Mouse (Mus musculus) liver, embryonic 14.5 days (tissue): ENCODE measurements around the gene Hes1. TPM values are rescaled to one million over a fixed set of nuclear protein-coding genes. Genes with fewer than 3 reads are reported as not detected.
A peak's percentile ranks its signal among the peaks of the same experiment; 100 is the strongest.

Experiments used
- ATAC-seq: fragments of 200-750 bp; cut with Nextera tagmentation; 2 replicates; pipeline ENCODE4 v1.8.0; 2017; ENCODE audit warnings: moderate number of reproducible peaks, mild to moderate bottlenecking, moderate library complexity; ENCODE audit not compliant: insufficient read depth
- DNase-seq, 3 experiments: peaks; one replicate each; pipeline ENCODE4 v3.0.0-alpha.2; 2012 to 2013; ENCODE audit warnings: low read depth in 3 of 3, low spot score in 3 of 3
- H3K27ac ChIP-seq: fragments of 300-500 bp; sonication (generic); 2 replicates; pipeline ENCODE4 v1.5.1; 2014; ENCODE audit warnings: moderate library complexity, mild to moderate bottlenecking, control low read depth, inconsistent platforms
- H3K27me3 ChIP-seq: fragments of 300-500 bp; sonication (generic); 2 replicates; pipeline ENCODE4 v1.6.1; 2014; ENCODE audit warnings: mild to moderate bottlenecking, low read length, moderate library complexity; ENCODE audit not compliant: control insufficient read depth, insufficient read depth
- H3K36me3 ChIP-seq: fragments of 300-500 bp; sonication (generic); replicated peaks from 2 replicates; pipeline ENCODE4 v1.6.1; 2014; ENCODE audit warnings: low read depth; ENCODE audit not compliant: control insufficient read depth, insufficient read depth
- H3K4me1 ChIP-seq, 2 experiments: fragments of 200-500 bp in 1 of 2; fragments of 300-500 bp in 1 of 2; sonication (generic) in 1 of 2; replicated peaks; 2 replicates each; pipeline ENCODE4 v1.6.1; 2012 to 2014; ENCODE audit warnings: antibody characterized with exemption in 1 of 2, inconsistent platforms in 1 of 2, low read length in 1 of 2; ENCODE audit not compliant: control insufficient read depth in 2 of 2, insufficient read depth in 2 of 2
- H3K4me2 ChIP-seq: fragments of 300-500 bp; sonication (generic); 2 replicates; pipeline ENCODE4 v1.6.1; 2014; ENCODE audit warnings: low read depth, mild to moderate bottlenecking, control low read depth, moderate library complexity
- H3K4me3 ChIP-seq, 2 experiments: fragments of 200-500 bp in 1 of 2; fragments of 300-500 bp in 1 of 2; sonication (generic) in 1 of 2; 2 replicates each; pipeline ENCODE4 v1.5.1; 2012 to 2014; ENCODE audit warnings: low read depth in 2 of 2, low read length in 2 of 2, mild to moderate bottlenecking in 2 of 2, control low read depth in 1 of 2, inconsistent platforms in 1 of 2, moderate library complexity in 1 of 2; ENCODE audit not compliant: insufficient read depth in 1 of 2
- H3K9ac ChIP-seq: fragments of 300-500 bp; sonication (generic); replicated peaks from 2 replicates; pipeline ENCODE4 v1.6.1; 2014; ENCODE audit warnings: mild to moderate bottlenecking, control low read depth, moderate library complexity
- H3K9me3 ChIP-seq: fragments of 300-500 bp; sonication (generic); 2 replicates; pipeline ENCODE4 v1.6.1; 2016; ENCODE audit warnings: low read length, mixed read lengths; ENCODE audit not compliant: control insufficient read depth
- CTCF ChIP-seq: IDR thresholded peaks from 2 replicates; pipeline ENCODE4 v1.5.1; 2016; ENCODE audit warnings: antibody characterized with exemption, low read depth, control low read depth
- EP300 ChIP-seq: IDR thresholded peaks from 2 replicates; pipeline ENCODE4 v1.6.1; 2016; ENCODE audit warnings: antibody characterized with exemption, low read depth
- WGBS: fragments of 180-500 bp; shearing (Covaris S2); extraction: QIAGEN DNeasy Blood & Tissue Kit; methylation state at CpG from one replicate; pipeline ENCODE4 v1.1.7; 2014; ENCODE audit not compliant: insufficient replicate concordance; 5-methylcytosine and 5-hydroxymethylcytosine counted together
- polyA plus RNA-seq, 2 experiments: library from polyadenylated mRNA; depleted of rRNA in 1 of 2; stranded (reverse) in 1 of 2; unstranded in 1 of 2; fragments of >200 nt; fragmentation: Nextera tagmentation in 1 of 2; extraction: Ambion mirVana in 1 of 2; gene quantifications; 2 replicates each; pipeline versions ENCODE4 v1.2.1 to v1.2.3; 2012 to 2014

The Hes1 gene
- polyA plus RNA-seq, 2 experiments = 5.6 to 9.2 TPM

DNA sequence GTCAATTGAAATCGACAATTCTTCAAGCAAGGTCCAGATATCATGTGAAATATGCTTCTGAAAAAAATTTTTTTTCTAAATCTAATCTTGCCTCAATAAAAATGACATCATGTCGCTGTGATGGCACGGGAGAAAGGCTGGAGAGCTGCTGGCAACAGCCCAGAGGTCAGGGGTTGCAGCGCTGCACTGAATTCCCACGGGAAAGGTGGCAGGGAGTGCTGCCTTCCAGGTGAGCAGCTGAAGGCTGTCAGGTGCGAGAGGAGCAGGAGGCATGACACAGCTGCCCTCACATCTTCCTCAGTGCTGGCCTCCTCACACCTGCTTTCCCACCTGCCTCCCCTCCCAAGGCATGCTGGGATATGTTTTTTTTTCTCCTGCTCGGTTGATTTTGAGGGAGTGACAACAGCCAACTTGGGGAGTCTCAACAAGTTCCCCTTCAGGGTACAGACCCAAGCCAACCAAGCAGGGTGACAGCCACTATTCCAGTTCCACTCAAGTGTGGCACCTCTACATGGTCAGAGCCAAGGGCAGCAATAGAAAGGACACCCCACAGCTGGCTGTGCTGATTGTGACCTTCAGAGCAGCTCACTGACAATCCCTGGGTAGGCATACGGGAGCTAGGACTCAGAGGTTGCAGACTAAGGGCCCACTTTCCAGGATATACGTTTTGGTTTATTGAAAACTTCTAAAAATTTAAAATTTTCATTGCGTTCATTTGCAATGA lies 13.3 kb upstream of the Hes1 start:
- TF ChIP-seq EP300 (no peak), CTCF (no peak)
- no peak overlapping the region for H3K4me2 ChIP-seq
- ATAC-seq (no peak), DNase-seq (no peak)
- 48% methylated on average over 10 of the region's 10 CpGs for WGBS
- H3K9ac ChIP-seq = no peak overlapping the region
- H3K9me3 ChIP-seq = no peaks in the 10 kb centered on the region
- H3K4me3 ChIP-seq = no peak overlapping the region
- H3K4me1 ChIP-seq = peaks cover 0 to 34% of the 10 kb centered on the region in 2 experiments; a peak in 2 of 4 replicates
- H3K27me3 ChIP-seq = no peaks in the 10 kb centered on the region
- no peaks in the 10 kb centered on the region for H3K36me3 ChIP-seq
- no peak overlapping the region for H3K27ac ChIP-seq

DNA sequence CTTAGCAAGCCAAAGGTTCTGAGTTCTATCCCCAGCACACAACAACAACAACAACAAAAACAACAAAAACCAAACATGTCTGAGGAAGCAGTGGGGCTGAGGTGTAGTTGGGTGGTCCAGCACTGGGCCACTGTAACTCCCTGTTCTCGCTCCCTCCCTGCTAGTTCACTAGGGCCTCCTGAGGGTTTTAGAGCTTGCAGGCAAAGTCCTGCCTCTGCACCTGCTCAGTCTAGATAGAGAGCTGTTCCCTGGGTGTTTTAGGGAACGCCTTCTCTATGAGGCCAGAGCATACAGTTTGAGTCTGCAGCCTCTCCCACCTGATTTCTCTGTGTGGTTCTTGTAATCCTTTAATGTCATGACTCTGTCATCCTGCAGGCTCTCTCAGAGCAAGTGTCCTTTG lies 11.9 kb upstream of the Hes1 start:
- Histone ChIP-seq H3K27ac (no peak overlapping the region), H3K4me2 (no peak overlapping the region)
- TF ChIP-seq CTCF (no peak), EP300 (no peak)

DNA sequence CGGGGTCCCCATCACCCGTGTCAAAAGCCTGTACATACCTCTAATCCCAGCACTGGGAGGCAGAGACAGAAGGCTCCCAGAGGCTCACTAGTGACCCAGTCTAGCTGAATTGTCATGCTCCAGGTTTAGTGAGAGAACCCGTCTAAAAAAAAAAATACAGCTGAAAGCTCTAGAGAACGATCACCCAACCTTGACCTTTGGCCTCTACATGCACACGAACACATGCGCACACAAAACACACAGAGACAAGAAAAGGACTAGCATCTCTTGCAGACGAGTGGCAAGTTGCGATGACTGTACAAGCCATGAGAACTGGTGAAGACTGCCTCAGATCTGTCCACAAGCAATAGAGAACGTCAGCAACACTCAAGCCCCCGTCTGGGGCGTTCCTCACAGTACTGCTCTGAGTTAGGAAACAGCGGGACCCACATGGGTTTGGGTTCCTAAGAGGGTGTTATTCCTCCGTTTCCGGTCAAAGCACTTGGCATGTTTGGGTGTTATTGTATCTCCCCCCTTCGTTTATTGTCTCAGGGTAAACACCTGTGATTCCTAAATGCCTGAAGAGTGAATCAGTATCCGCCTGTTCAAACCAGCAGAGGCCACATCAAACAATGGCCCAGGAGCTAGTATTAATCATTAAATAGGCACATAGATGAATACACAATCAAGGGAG lies 11.2 kb upstream of the Hes1 start:
- Histone ChIP-seq H3K4me2 (no peak overlapping the region), H3K36me3 (no peaks in the 10 kb centered on the region), H3K9me3 (no peaks in the 10 kb centered on the region), H3K27ac (no peak overlapping the region), H3K9ac (no peak overlapping the region), H3K4me3 (no peak overlapping the region), H3K27me3 (no peaks in the 10 kb centered on the region), H3K4me1 (peaks cover 0 to 25% of the 10 kb centered on the region in 2 experiments; a peak in 2 of 4 replicates)
- DNase-seq (no peak), ATAC-seq (no peak)
- 53% methylated on average over 16 of the region's 16 CpGs for WGBS
- TF ChIP-seq CTCF (no peak), EP300 (no peak)

More for the DNA sequence above, 11.9 kb upstream of the Hes1 start:
- no peaks in the 10 kb centered on the region for H3K9me3 ChIP-seq
- H3K4me1 ChIP-seq = peaks cover 0 to 30% of the 10 kb centered on the region in 2 experiments; a peak in 2 of 4 replicates
- H3K36me3 ChIP-seq = no peaks in the 10 kb centered on the region
- no peak overlapping the region for H3K4me3 ChIP-seq
- DNase-seq = no peak
- H3K27me3 ChIP-seq = no peaks in the 10 kb centered on the region
- ATAC-seq = peak; percentile 41; the same call in 1 of the 2 replicates
- WGBS = 44% methylated on average over 2 of the region's 2 CpGs
- H3K9ac ChIP-seq = no peak overlapping the region

DNA sequence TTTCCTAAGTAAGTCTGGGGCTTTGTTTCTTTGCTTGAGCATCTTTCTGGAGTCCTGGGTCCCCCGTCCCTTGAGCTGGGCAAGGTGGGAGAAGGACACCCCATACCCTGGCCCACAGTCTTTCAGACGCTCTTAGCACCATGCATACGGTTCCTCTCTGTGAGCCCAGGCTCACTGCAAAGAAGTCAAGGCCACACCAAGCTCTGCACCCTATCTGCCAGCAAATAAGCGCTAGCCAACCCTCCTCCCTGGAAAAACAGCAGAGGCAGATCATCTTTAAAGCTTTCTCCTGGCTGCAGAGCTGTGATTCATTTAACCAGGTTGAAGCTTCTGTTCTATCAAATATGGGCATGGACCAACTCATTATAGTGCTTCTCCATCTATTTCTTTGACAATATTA lies 9.6 kb upstream of the Hes1 start:
- ATAC-seq (no peak), DNase-seq (no peak)
- Histone ChIP-seq H3K4me1 (peaks cover 0 to 26% of the 10 kb centered on the region in 2 experiments; a peak in 2 of 4 replicates), H3K4me3 (no peak overlapping the region), H3K27ac (no peak overlapping the region), H3K4me2 (no peak overlapping the region), H3K36me3 (no peaks in the 10 kb centered on the region), H3K27me3 (no peaks in the 10 kb centered on the region; the same call in 1 of the 2 replicates), H3K9ac (no peak overlapping the region), H3K9me3 (no peaks in the 10 kb centered on the region)
- TF ChIP-seq EP300 (no peak), CTCF (no peak)
- WGBS = 54% methylated on average over 4 of the region's 4 CpGs

DNA sequence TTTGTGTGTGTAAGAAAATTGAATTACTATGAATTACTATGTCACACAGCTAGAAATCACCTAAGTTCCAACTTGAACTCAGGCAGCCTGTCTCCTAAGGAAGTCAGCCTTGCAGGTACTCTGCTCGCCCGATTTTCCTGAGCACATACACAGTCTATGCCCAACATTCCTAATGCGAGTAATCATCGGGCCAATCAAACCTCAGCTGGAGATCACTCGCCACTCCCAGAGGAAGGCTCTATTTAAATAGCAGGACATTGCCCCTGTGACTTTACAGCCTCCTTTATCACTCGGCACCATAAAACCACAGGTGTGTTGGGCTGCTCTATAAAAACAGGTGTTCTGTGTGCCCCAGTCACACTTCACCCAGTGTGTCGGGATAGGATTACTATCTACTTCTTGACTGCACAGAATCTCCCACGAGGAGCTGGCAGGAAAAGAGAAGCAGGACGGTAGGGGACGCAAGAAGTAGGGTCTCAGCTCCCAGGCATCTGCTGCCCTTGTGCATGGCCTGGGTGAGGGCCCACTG lies 8.8 kb upstream of the Hes1 start:
- H3K27me3 ChIP-seq = peaks cover 7% of the 10 kb centered on the region
- H3K4me2 ChIP-seq = no peak overlapping the region
- no peaks in the 10 kb centered on the region for H3K9me3 ChIP-seq
- H3K4me3 ChIP-seq = no peak overlapping the region
- ATAC-seq (no peak), DNase-seq (no peak)
- H3K9ac ChIP-seq = no peak overlapping the region
- WGBS = 44% methylated on average over 10 of the region's 10 CpGs
- H3K4me1 ChIP-seq = peaks cover 0 to 24% of the 10 kb centered on the region in 2 experiments; a peak in 2 of 4 replicates
- H3K36me3 ChIP-seq = no peaks in the 10 kb centered on the region
- H3K27ac ChIP-seq = no peak overlapping the region
- TF ChIP-seq CTCF (no peak), EP300 (no peak)
